Mouse (Mus musculus) stomach, embryonic 15.5 days (tissue): ENCODE measurements around the gene Afg3l1. TPM values are rescaled to one million over a fixed set of nuclear protein-coding genes. Genes with fewer than 3 reads are reported as not detected.
"Not testable (repeated sequence)": the region's sequence is repeated elsewhere in the genome, so short reads cannot be mapped to it uniquely, and the experiment has no call there.

ENCODE experiments used
- ATAC-seq: fragments of 200-750 bp; cut with Nextera tagmentation; 2 replicates; pipeline ENCODE4 v1.8.0; 2017; ENCODE audit warnings: low read depth, moderate number of reproducible peaks, moderate TSS enrichment; ENCODE audit not compliant: insufficient read depth, low FRiP score
- H3K27ac ChIP-seq: fragments of 300-500 bp; sonication (generic); 2 replicates; pipeline ENCODE4 v1.5.1; 2015; ENCODE audit warnings: mild to moderate bottlenecking, inconsistent platforms
- H3K27me3 ChIP-seq: fragments of 300-500 bp; sonication (generic); replicated peaks from 2 replicates; pipeline ENCODE4 v1.6.1; 2015; ENCODE audit warnings: inconsistent platforms
- H3K36me3 ChIP-seq: fragments of 300-500 bp; sonication (generic); 2 replicates; pipeline ENCODE4 v1.6.1; 2015; ENCODE audit warnings: inconsistent platforms
- H3K4me1 ChIP-seq: fragments of 300-500 bp; sonication (generic); 2 replicates; pipeline ENCODE4 v1.6.1; 2015; ENCODE audit warnings: inconsistent platforms
- H3K4me2 ChIP-seq: fragments of 300-500 bp; sonication (generic); 2 replicates; pipeline ENCODE4 v1.6.1; 2015; ENCODE audit warnings: mild to moderate bottlenecking, inconsistent platforms
- H3K4me3 ChIP-seq: fragments of 300-500 bp; sonication (generic); replicated peaks from 2 replicates; pipeline ENCODE4 v1.5.1; 2015; ENCODE audit warnings: inconsistent platforms
- H3K9ac ChIP-seq: fragments of 300-500 bp; sonication (generic); 2 replicates; pipeline ENCODE4 v1.6.1; 2015; ENCODE audit warnings: inconsistent platforms
- H3K9me3 ChIP-seq: fragments of 300-500 bp; sonication (generic); 2 replicates; pipeline ENCODE4 v1.6.1; 2016; ENCODE audit warnings: inconsistent platforms
- WGBS: fragments of 180-500 bp; shearing (Covaris S2); methylation state at CpG from one replicate; pipeline ENCODE4 v1.1.7; 2015; 5-methylcytosine and 5-hydroxymethylcytosine counted together
- polyA plus RNA-seq: library from polyadenylated mRNA; unstranded; fragments of >200 nt; fragmentation: Nextera tagmentation; extraction: Ambion mirVana; gene quantifications from 2 replicates; pipeline ENCODE4 v1.2.1, GENCODE M21; 2015

Afg3l1 gene
- 46.8 and 57.6 TPM in 2 replicates for polyA plus RNA-seq

GRCm38 (mm10) chr8:123477737-123478258, at the start of gene Afg3l1:
TSS of gene Afg3l1 (plus strand) at chr8:123477903.
- H3K9ac ChIP-seq, result peak within 1 kb of the TSS; percentile 67
- WGBS, result under 1% methylated on average over 57 of the region's 58 CpGs
- no peaks in the 10 kb centered on the region for H3K27me3 ChIP-seq
- H3K36me3 ChIP-seq, result peaks cover 15% of the 10 kb centered on the region; the same call in 1 of the 2 replicates
- peak; percentile 94 for ATAC-seq
- H3K4me3 ChIP-seq, result peak within 1 kb of the TSS; percentile 82
- no peaks in the 10 kb centered on the region for H3K9me3 ChIP-seq
- H3K4me1 ChIP-seq, result peaks cover 15% of the 10 kb centered on the region
- peak within 1 kb of the TSS; percentile 96 for H3K27ac ChIP-seq
- H3K4me2 ChIP-seq, result peak within 1 kb of the TSS; percentile 83

DNA sequence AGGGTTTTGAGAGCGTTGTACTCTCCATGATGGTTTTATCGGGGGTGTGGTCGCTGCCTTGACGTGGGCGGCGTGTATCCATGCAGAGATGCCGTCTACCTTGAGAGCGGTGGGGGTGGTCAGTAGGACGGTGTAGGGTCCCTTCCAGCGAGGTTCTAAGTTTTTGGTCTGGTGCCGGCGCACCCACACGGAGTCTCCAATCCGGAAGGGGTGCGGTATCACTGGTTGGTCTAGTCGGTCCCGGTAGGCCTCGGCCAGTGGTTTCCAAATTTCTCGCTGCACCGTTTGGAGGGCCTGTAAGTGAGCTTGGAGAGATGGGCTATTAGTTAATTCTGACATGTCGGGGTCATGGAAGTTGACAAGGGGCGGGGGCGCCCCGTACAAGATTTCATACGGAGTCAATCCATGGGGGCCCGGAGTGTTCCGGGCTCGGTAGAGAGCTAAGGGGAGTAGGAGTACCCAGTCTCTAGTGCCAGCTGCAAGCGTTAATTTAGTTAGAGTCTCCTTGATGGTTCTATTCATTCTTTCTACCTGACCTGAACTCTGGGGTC, 49.3 kb upstream of the Afg3l1 start:
- WGBS, result 97% methylated on average over 29 of the region's 29 CpGs
- Histone ChIP-seq H3K9ac (no peak overlapping the region), H3K4me3 (no peak overlapping the region), H3K4me1 (no peaks in the 10 kb centered on the region), H3K27ac (no peak overlapping the region), H3K4me2 (no peak overlapping the region), H3K36me3 (no peaks in the 10 kb centered on the region), H3K27me3 (no peaks in the 10 kb centered on the region), H3K9me3 (peaks cover 9% of the 10 kb centered on the region; the same call in 1 of the 2 replicates)
- ATAC-seq, result no peak

- no peaks in the 10 kb centered on the region for H3K36me3 ChIP-seq
- H3K9me3 ChIP-seq, result peaks cover 9% of the 10 kb centered on the region; the same call in 1 of the 2 replicates
- H3K27ac ChIP-seq, result no peak overlapping the region
- ATAC-seq, result no peak
- H3K4me2 ChIP-seq, result no peak overlapping the region
- no peak overlapping the region for H3K4me3 ChIP-seq
- 95% methylated on average over 23 of the region's 23 CpGs for WGBS
- H3K4me1 ChIP-seq, result no peaks in the 10 kb centered on the region
- no peak overlapping the region for H3K9ac ChIP-seq
- no peaks in the 10 kb centered on the region for H3K27me3 ChIP-seq
Observed at GRCm38 (mm10) chr8:123428939-123429721, 48.6 kb upstream of the Afg3l1 start.

DNA sequence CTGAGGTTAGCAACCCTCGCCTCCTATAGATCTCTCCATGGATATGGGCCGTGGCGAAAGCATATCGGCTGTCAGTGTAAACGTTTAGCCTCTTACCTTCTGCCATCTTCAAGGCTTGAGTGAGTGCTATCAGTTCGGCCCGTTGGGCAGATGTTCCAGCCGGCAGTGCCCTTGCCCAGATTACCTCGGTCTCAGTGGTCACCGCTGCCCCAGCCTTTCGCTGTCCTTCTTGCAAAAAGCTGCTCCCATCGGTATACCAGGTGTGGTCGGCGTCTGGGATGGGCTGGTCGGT, 48.0 kb upstream of the Afg3l1 start:
- H3K9me3 ChIP-seq, ATAC-seq: not testable (repeated sequence)
- 97% methylated on average over 15 of the region's 15 CpGs for WGBS

GRCm38 (mm10) chr8:123430936-123431335, 46.8 kb upstream of the Afg3l1 start:
- H3K4me1 ChIP-seq, H3K4me3 ChIP-seq, H3K4me2 ChIP-seq, ATAC-seq, H3K36me3 ChIP-seq, H3K9ac ChIP-seq, H3K9me3 ChIP-seq, H3K27ac ChIP-seq, H3K27me3 ChIP-seq: not testable (repeated sequence)
- 86% methylated on average over 8 of the region's 8 CpGs for WGBS

More for the DNA sequence above, 48.0 kb upstream of the Afg3l1 start:
- not testable (repeated sequence) for H3K4me1 ChIP-seq, H3K4me2 ChIP-seq, H3K36me3 ChIP-seq, H3K4me3 ChIP-seq, H3K9ac ChIP-seq, H3K27me3 ChIP-seq, H3K27ac ChIP-seq

GRCm38 (mm10) chr8:123431616-123432365, 45.9 kb upstream of the Afg3l1 start:
- H3K9me3 ChIP-seq, result peaks cover 7% of the 10 kb centered on the region; the same call in 1 of the 2 replicates
- H3K4me1 ChIP-seq, result no peaks in the 10 kb centered on the region
- no peaks in the 10 kb centered on the region for H3K27me3 ChIP-seq
- H3K4me3 ChIP-seq, result no peak overlapping the region
- H3K36me3 ChIP-seq, result no peaks in the 10 kb centered on the region
- WGBS, result 94% methylated on average over 25 of the region's 25 CpGs
- ATAC-seq, result no peak
- no peak overlapping the region for H3K4me2 ChIP-seq
- H3K9ac ChIP-seq, result no peak overlapping the region
- H3K27ac ChIP-seq, result no peak overlapping the region

GRCm38 (mm10) chr8:123432381-123432780, 45.3 kb upstream of the Afg3l1 start:
- 0 out of 2 replicates have a peak, but pooled peaks cover 3% of the 10 kb centered on the region for H3K9me3 ChIP-seq
- no peaks in the 10 kb centered on the region for H3K36me3 ChIP-seq
- H3K27me3 ChIP-seq, result no peaks in the 10 kb centered on the region
- WGBS, result 97% methylated on average over 16 of the region's 16 CpGs
- no peak for ATAC-seq
- H3K4me3 ChIP-seq, result no peak overlapping the region
- H3K27ac ChIP-seq, result no peak overlapping the region
- H3K9ac ChIP-seq, result no peak overlapping the region
- no peaks in the 10 kb centered on the region for H3K4me1 ChIP-seq
- H3K4me2 ChIP-seq, result no peak overlapping the region

DNA sequence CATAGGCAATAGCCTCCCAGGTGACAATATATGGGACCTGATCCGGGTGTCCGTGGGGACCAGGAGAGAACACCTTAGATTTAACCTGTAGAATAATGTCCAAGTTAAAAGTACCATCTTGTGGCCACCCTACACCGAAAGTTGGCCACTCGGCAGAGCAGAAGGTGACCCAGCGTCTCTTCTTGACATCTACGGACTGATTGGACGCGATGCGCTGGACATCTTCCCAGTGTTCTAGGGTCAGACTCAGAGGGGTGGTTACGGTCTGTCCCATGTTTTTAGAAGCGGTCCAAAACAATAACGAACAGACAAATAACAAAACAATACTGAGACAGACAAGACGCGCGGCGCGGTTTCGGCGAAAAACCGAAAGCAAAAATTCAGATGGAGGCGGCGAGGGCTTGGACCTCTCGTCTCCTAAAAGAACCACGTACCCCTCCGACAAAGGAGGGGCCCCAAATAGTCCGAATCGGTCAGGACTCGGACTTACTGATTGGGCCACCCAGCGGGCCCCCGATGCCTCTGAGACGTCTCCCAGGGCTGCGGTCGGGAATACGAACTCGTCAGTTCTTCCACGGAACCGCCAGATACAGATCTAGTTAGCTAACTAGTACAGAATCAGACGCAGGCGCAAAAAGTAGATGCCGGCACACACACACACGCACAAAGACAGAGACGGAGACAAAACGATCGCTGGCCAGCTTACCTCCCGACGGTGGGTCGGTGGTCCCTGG, 44.3 kb upstream of the Afg3l1 start:
- H3K9ac ChIP-seq, H3K27me3 ChIP-seq, ATAC-seq, H3K4me2 ChIP-seq, H3K27ac ChIP-seq, H3K4me3 ChIP-seq, H3K4me1 ChIP-seq, H3K9me3 ChIP-seq, H3K36me3 ChIP-seq: not testable (repeated sequence)
- WGBS, result 96% methylated on average over 47 of the region's 47 CpGs

GRCm38 (mm10) chr8:123441788-123442187, 35.9 kb upstream of the Afg3l1 start:
- H3K4me1 ChIP-seq, result peaks cover 7% of the 10 kb centered on the region; the same call in 1 of the 2 replicates
- ATAC-seq, result no peak
- no peaks in the 10 kb centered on the region for H3K9me3 ChIP-seq
- no peak overlapping the region for H3K9ac ChIP-seq
- H3K4me2 ChIP-seq, result no peak overlapping the region
- 82% methylated on average over 2 of the region's 2 CpGs for WGBS
- H3K4me3 ChIP-seq, result no peak overlapping the region
- H3K27ac ChIP-seq, result no peak overlapping the region
- no peaks in the 10 kb centered on the region for H3K36me3 ChIP-seq
- no peaks in the 10 kb centered on the region for H3K27me3 ChIP-seq

GRCm38 (mm10) chr8:123442351-123442750, 35.4 kb upstream of the Afg3l1 start:
- H3K4me1 ChIP-seq, result peaks cover 7% of the 10 kb centered on the region; the same call in 1 of the 2 replicates
- no peaks in the 10 kb centered on the region for H3K27me3 ChIP-seq
- 0 out of 2 replicates have a peak, but pooled peaks have one; percentile 21 for ATAC-seq
- H3K9me3 ChIP-seq, result no peaks in the 10 kb centered on the region
- WGBS, result 81% methylated on average over 5 of the region's 5 CpGs
- H3K4me3 ChIP-seq, result peak overlapping the region; percentile 65; the same call in 1 of the 2 replicates
- peak overlapping the region; percentile 67; the same call in 1 of the 2 replicates for H3K4me2 ChIP-seq
- H3K27ac ChIP-seq, result no peak overlapping the region
- no peaks in the 10 kb centered on the region for H3K36me3 ChIP-seq
- no peak overlapping the region for H3K9ac ChIP-seq

DNA sequence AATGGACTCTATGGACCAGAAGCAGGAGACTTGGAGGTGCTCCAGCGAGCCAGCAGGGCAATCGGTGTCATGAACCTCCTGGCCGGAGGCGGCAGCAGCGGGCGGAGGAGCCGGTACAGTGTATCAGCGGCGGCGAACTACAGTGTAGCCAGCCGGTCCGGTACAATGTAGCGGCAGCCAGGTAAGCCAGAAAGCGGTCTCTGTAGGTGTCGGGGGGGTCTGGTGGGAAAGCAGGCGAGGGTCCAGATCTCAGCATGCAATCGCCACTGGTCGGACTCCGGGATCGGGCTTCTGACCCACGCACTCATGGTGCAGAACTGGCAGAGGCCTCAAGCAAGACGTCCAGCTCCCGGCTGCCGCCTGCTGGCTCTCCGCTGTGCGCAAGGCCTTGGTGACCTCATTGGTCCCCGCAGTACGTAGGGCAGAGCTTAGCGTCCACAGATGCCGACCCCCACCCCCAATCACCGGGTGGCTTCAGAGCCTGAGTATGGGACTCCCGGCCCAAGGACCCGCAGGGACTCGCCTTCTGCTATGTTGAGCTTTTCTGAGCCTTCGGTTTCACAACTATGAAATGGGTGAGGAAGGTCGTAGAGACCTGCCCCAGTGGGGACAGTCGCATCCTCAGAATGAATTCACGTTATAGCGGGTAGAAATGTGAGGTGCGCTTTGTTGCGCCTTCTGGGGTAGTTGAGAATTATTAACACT, 34.7 kb upstream of the Afg3l1 start:
- no peaks in the 10 kb centered on the region for H3K36me3 ChIP-seq
- ATAC-seq, result peak; percentile 92
- no peaks in the 10 kb centered on the region for H3K27me3 ChIP-seq
- H3K4me2 ChIP-seq, result peak overlapping the region; percentile 67
- H3K9me3 ChIP-seq, result no peaks in the 10 kb centered on the region
- H3K9ac ChIP-seq, result peak overlapping the region; percentile 61
- peak overlapping the region; percentile 65 for H3K4me3 ChIP-seq
- peaks cover 7% of the 10 kb centered on the region; the same call in 1 of the 2 replicates for H3K4me1 ChIP-seq
- 1% methylated on average over 41 of the region's 41 CpGs for WGBS
- peak overlapping the region; percentile 55; the same call in 1 of the 2 replicates for H3K27ac ChIP-seq
